Mouse (Mus musculus) forebrain, postnatal 0 days (tissue): ENCODE measurements around the gene Ctsa. TPM values are rescaled to one million over a fixed set of nuclear protein-coding genes. Genes with fewer than 3 reads are reported as not detected.
A peak's percentile ranks its signal among the peaks of the same experiment; 100 is the strongest.

ENCODE experiments used
- ATAC-seq: fragments of 200-750 bp; cut with Nextera tagmentation; 2 replicates; pipeline ENCODE4 v1.8.0; 2017; ENCODE audit warnings: mild to moderate bottlenecking, moderate library complexity
- DNase-seq: peaks from one replicate; pipeline ENCODE4 v3.0.0-alpha.2; 2015
- H3K27ac ChIP-seq: fragments of 300-500 bp; sonication (generic); 2 replicates; pipeline ENCODE4 v1.5.1; 2014; ENCODE audit warnings: low read depth, mild to moderate bottlenecking, antibody characterized with exemption, low read length, moderate library complexity, mixed read lengths
- H3K27me3 ChIP-seq: fragments of 300-500 bp; sonication (generic); 2 replicates; pipeline ENCODE4 v1.6.1; 2014; ENCODE audit warnings: mild to moderate bottlenecking, low read length, mixed read lengths; ENCODE audit not compliant: insufficient read depth
- H3K36me3 ChIP-seq: fragments of 300-500 bp; sonication (generic); 2 replicates; pipeline ENCODE4 v1.6.1; 2014; ENCODE audit warnings: mild to moderate bottlenecking, moderate library complexity; ENCODE audit not compliant: insufficient read depth
- H3K4me1 ChIP-seq: fragments of 300-500 bp; sonication (generic); 2 replicates; pipeline ENCODE4 v1.6.1; 2014; ENCODE audit warnings: antibody characterized with exemption; ENCODE audit not compliant: insufficient read depth
- H3K4me2 ChIP-seq: fragments of 300-500 bp; sonication (generic); 2 replicates; pipeline ENCODE4 v1.6.1; 2014; ENCODE audit warnings: low read depth, mild to moderate bottlenecking, moderate library complexity
- H3K4me3 ChIP-seq: fragments of 300-500 bp; sonication (generic); 2 replicates; pipeline ENCODE4 v1.5.1; 2014; ENCODE audit warnings: low read depth, low read length, mixed read lengths
- H3K9ac ChIP-seq: fragments of 300-500 bp; sonication (generic); 2 replicates; pipeline ENCODE4 v1.6.1; 2014; ENCODE audit warnings: mild to moderate bottlenecking
- H3K9me3 ChIP-seq: fragments of 300-500 bp; sonication (generic); 2 replicates; pipeline ENCODE4 v1.6.1; 2016; ENCODE audit warnings: low read length
- CTCF ChIP-seq: sonication (generic); IDR thresholded peaks from 2 replicates; pipeline ENCODE4 v1.5.1; 2016; ENCODE audit warnings: antibody characterized with exemption, control low read depth, low read depth
- WGBS: fragments of 180-500 bp; shearing (Covaris S2); extraction: QIAGEN DNeasy Blood & Tissue Kit; methylation state at CpG from one replicate; pipeline ENCODE4 v1.1.7; 2014; 5-methylcytosine and 5-hydroxymethylcytosine counted together
- polyA plus RNA-seq: library from polyadenylated mRNA; unstranded; fragments of >200 nt; fragmentation: Nextera tagmentation; extraction: Ambion mirVana; gene quantifications from 2 replicates; pipeline ENCODE4 v1.2.1, GENCODE M21; 2015
- total RNA-seq: library from RNA; depleted of rRNA; stranded (reverse); fragments of >200 nt; gene quantifications from 2 replicates; pipeline ENCODE4 v1.2.3, GENCODE M21; 2014

Ctsa gene
- total and polyA plus RNA-seq, 2 experiments from 2014 or later, result 93.8 to 95.3 TPM

- H3K9me3 ChIP-seq, result no peaks in the 10 kb centered on the region
- peak within 1 kb of the TSS; percentile 53 for H3K4me3 ChIP-seq
- peak within 1 kb of the TSS; percentile 71 for H3K9ac ChIP-seq
- 1% methylated on average over 47 of the region's 47 CpGs for WGBS
- TF ChIP-seq CTCF, result 0 out of 2 replicates have a peak, but pooled peaks have one; percentile 15
- peak within 1 kb of the TSS; percentile 67 for H3K4me2 ChIP-seq
- DNase-seq, result peak; percentile 99
- peaks cover 11% of the 10 kb centered on the region for H3K36me3 ChIP-seq
- peak within 1 kb of the TSS; percentile 85 for H3K27ac ChIP-seq
- H3K27me3 ChIP-seq, result no peaks in the 10 kb centered on the region
- H3K4me1 ChIP-seq, result 0 out of 2 replicates have a peak, but pooled peaks cover 4% of the 10 kb centered on the region
- peak; percentile 98 for ATAC-seq
Measured at GRCm38 (mm10) chr2:164804533-164805331, 27.9 kb upstream of the Ctsa start, which contains the start of the genes Acot8 and Zswim3. Gene Acot8 (minus strand): TSS chr2:164804882. Gene Zswim3 (plus strand): TSS chr2:164805098.

GRCm38 (mm10) chr2:164805332-164805718 is 27.3 kb upstream of the Ctsa start:
- H3K4me2 ChIP-seq, result peak overlapping the region; percentile 67
- DNase-seq, result no peak
- TF ChIP-seq CTCF, result no peak
- no peaks in the 10 kb centered on the region for H3K9me3 ChIP-seq
- peak overlapping the region; percentile 53 for H3K4me3 ChIP-seq
- H3K27me3 ChIP-seq, result no peaks in the 10 kb centered on the region
- 0 out of 2 replicates have a peak, but pooled peaks cover 4% of the 10 kb centered on the region for H3K4me1 ChIP-seq
- H3K27ac ChIP-seq, result peak overlapping the region; percentile 73
- peaks cover 5% of the 10 kb centered on the region for H3K36me3 ChIP-seq
- WGBS, result under 1% methylated on average over 21 of the region's 21 CpGs
- H3K9ac ChIP-seq, result peak overlapping the region; percentile 71
- ATAC-seq, result peak; percentile 39

- Histone ChIP-seq H3K9me3 (no peaks in the 10 kb centered on the region), H3K4me3 (no peak overlapping the region), H3K36me3 (peaks cover 5% of the 10 kb centered on the region), H3K4me1 (0 out of 2 replicates have a peak, but pooled peaks cover 4% of the 10 kb centered on the region), H3K9ac (no peak overlapping the region), H3K4me2 (no peak overlapping the region), H3K27ac (no peak overlapping the region), H3K27me3 (no peaks in the 10 kb centered on the region)
- TF ChIP-seq CTCF, result no peak
- ATAC-seq (no peak), DNase-seq (no peak)
- 88% methylated on average over 7 of the region's 7 CpGs for WGBS
Measured at GRCm38 (mm10) chr2:164806614-164807013, 26.1 kb upstream of the Ctsa start.

- H3K4me1 ChIP-seq, result no peaks in the 10 kb centered on the region
- WGBS, result 76% methylated on average over 2 of the region's 2 CpGs
- ATAC-seq (no peak), DNase-seq (no peak)
- peaks cover 9% of the 10 kb centered on the region for H3K36me3 ChIP-seq
- no peak for TF ChIP-seq CTCF
- no peak overlapping the region for H3K27ac ChIP-seq
- no peak overlapping the region for H3K4me3 ChIP-seq
- H3K27me3 ChIP-seq, result no peaks in the 10 kb centered on the region
- H3K4me2 ChIP-seq, result no peak overlapping the region
- no peaks in the 10 kb centered on the region for H3K9me3 ChIP-seq
- H3K9ac ChIP-seq, result no peak overlapping the region
Measured at GRCm38 (mm10) chr2:164813557-164813956, 19.1 kb upstream of the Ctsa start.

- H3K9ac ChIP-seq, result no peak overlapping the region
- no peak overlapping the region for H3K27ac ChIP-seq
- peaks cover 11% of the 10 kb centered on the region for H3K36me3 ChIP-seq
- no peaks in the 10 kb centered on the region for H3K4me1 ChIP-seq
- H3K9me3 ChIP-seq, result no peaks in the 10 kb centered on the region
- DNase-seq (no peak), ATAC-seq (no peak)
- no peak overlapping the region for H3K4me3 ChIP-seq
- 85% methylated on average over 5 of the region's 5 CpGs for WGBS
- no peaks in the 10 kb centered on the region for H3K27me3 ChIP-seq
- no peak overlapping the region for H3K4me2 ChIP-seq
- TF ChIP-seq CTCF, result no peak
Measured at GRCm38 (mm10) chr2:164815348-164815747, 17.3 kb upstream of the Ctsa start.

GRCm38 (mm10) chr2:164815821-164816220 is 16.9 kb upstream of the Ctsa start:
- Histone ChIP-seq H3K4me1 (no peaks in the 10 kb centered on the region), H3K36me3 (peaks cover 15% of the 10 kb centered on the region), H3K9me3 (no peaks in the 10 kb centered on the region), H3K27me3 (no peaks in the 10 kb centered on the region), H3K4me3 (no peak overlapping the region), H3K4me2 (no peak overlapping the region), H3K9ac (no peak overlapping the region), H3K27ac (no peak overlapping the region)
- no peak for TF ChIP-seq CTCF
- WGBS, result 93% methylated on average over 8 of the region's 8 CpGs
- ATAC-seq (no peak), DNase-seq (no peak)

- Histone ChIP-seq H3K9me3 (no peaks in the 10 kb centered on the region), H3K4me1 (no peaks in the 10 kb centered on the region), H3K36me3 (peaks cover 26% of the 10 kb centered on the region), H3K4me3 (no peak overlapping the region), H3K27me3 (no peaks in the 10 kb centered on the region), H3K4me2 (no peak overlapping the region), H3K27ac (no peak overlapping the region), H3K9ac (no peak overlapping the region)
- WGBS, result 91% methylated on average over 6 of the region's 6 CpGs
- DNase-seq, result no peak
- ATAC-seq, result no peak
- TF ChIP-seq CTCF, result no peak
Measured at GRCm38 (mm10) chr2:164817206-164817605, 15.5 kb upstream of the Ctsa start.
